Mouse (Mus musculus): ENCODE data around the gene Bri3bp. TPM values are rescaled to one million over a fixed set of nuclear protein-coding genes. Genes with fewer than 3 reads are reported as not detected.

Gene Bri3bp
- polyA plus RNA-seq, 1 experiment from 2014 or later = 35.7 TPM

GRCm38 (mm10) chr5:125457538-125457937, 16.2 kb downstream of the Bri3bp start:
- H3K4me2 ChIP-seq (replicated peaks; ENCODE audit: low read depth) = no peak overlapping the region
- peaks cover 23% of the 10 kb centered on the region for H3K36me3 ChIP-seq (ENCODE audit: control insufficient read depth, insufficient read depth)
- H3K4me3 ChIP-seq (ENCODE audit: low read depth, low read length) = no peak overlapping the region
- H3K9me3 ChIP-seq (ENCODE audit: control insufficient read depth) = no peaks in the 10 kb centered on the region
- H3K4me1 ChIP-seq (replicated peaks; ENCODE audit: control insufficient read depth, insufficient read depth, low read length) = no peaks in the 10 kb centered on the region
- no peak for TF ChIP-seq CTCF (IDR thresholded peaks at IDR 0.05; ENCODE audit: low read depth)
- no peak overlapping the region for H3K9ac ChIP-seq (ENCODE audit: low read depth, low read length)
- H3K27me3 ChIP-seq (replicated peaks; ENCODE audit: control insufficient read depth, insufficient read depth, low read length) = no peaks in the 10 kb centered on the region
- ATAC-seq = no peak
- 80% methylated on average over 6 of the region's 6 CpGs for WGBS
- no peak overlapping the region for H3K27ac ChIP-seq (ENCODE audit: low read depth, low read length)

- ATAC-seq = no peak
- H3K4me3 ChIP-seq (ENCODE audit: low read depth, low read length) = no peak overlapping the region
- peaks cover 7% of the 10 kb centered on the region; the same call in 1 of the 2 replicates for H3K36me3 ChIP-seq (ENCODE audit: control insufficient read depth, insufficient read depth)
- H3K27ac ChIP-seq (ENCODE audit: low read depth, low read length) = no peak overlapping the region
- no peaks in the 10 kb centered on the region for H3K9me3 ChIP-seq (ENCODE audit: control insufficient read depth)
- no peaks in the 10 kb centered on the region for H3K27me3 ChIP-seq (replicated peaks; ENCODE audit: control insufficient read depth, insufficient read depth, low read length)
- H3K4me1 ChIP-seq (replicated peaks; ENCODE audit: control insufficient read depth, insufficient read depth, low read length) = no peaks in the 10 kb centered on the region
- no peak overlapping the region for H3K4me2 ChIP-seq (replicated peaks; ENCODE audit: low read depth)
- no peak overlapping the region for H3K9ac ChIP-seq (ENCODE audit: low read depth, low read length)
- peak; percentile 47 for TF ChIP-seq CTCF (IDR thresholded peaks at IDR 0.05; ENCODE audit: low read depth)
- WGBS = 73% methylated on average over 3 of the region's 3 CpGs
These were observed 19.2 kb downstream of the Bri3bp start for GRCm38 (mm10) chr5:125460574-125460973.

- Histone ChIP-seq H3K9me3 (ENCODE audit: control insufficient read depth) (no peaks in the 10 kb centered on the region), H3K27ac (ENCODE audit: low read depth, low read length) (no peak overlapping the region), H3K36me3 (ENCODE audit: control insufficient read depth, insufficient read depth) (no peaks in the 10 kb centered on the region), H3K4me2 (replicated peaks; ENCODE audit: low read depth) (no peak overlapping the region), H3K4me1 (replicated peaks; ENCODE audit: control insufficient read depth, insufficient read depth, low read length) (no peaks in the 10 kb centered on the region), H3K4me3 (ENCODE audit: low read depth, low read length) (no peak overlapping the region), H3K9ac (ENCODE audit: low read depth, low read length) (no peak overlapping the region), H3K27me3 (replicated peaks; ENCODE audit: control insufficient read depth, insufficient read depth, low read length) (no peaks in the 10 kb centered on the region)
- peak; percentile 76 for TF ChIP-seq CTCF (IDR thresholded peaks at IDR 0.05; ENCODE audit: low read depth)
- WGBS = 48% methylated on average over 10 of the region's 10 CpGs
- no peak for ATAC-seq
These were observed 20.6 kb downstream of the Bri3bp start for GRCm38 (mm10) chr5:125461868-125462445.

GRCm38 (mm10) chr5:125465192-125465591, 23.8 kb downstream of the Bri3bp start:
- no peak for ATAC-seq
- WGBS = 37% methylated on average over 7 of the region's 7 CpGs
- H3K4me3 ChIP-seq (ENCODE audit: low read depth, low read length) = no peak overlapping the region

GRCm38 (mm10) chr5:125465701-125466106, 24.3 kb downstream of the Bri3bp start:
- H3K27ac ChIP-seq (ENCODE audit: low read depth, low read length) = no peak overlapping the region
- H3K4me1 ChIP-seq (replicated peaks; ENCODE audit: control insufficient read depth, insufficient read depth, low read length) = no peaks in the 10 kb centered on the region
- no peak overlapping the region for H3K9ac ChIP-seq (ENCODE audit: low read depth, low read length)
- WGBS = under 1% methylated on average over 25 of the region's 25 CpGs
- no peaks in the 10 kb centered on the region for H3K9me3 ChIP-seq (ENCODE audit: control insufficient read depth)
- H3K27me3 ChIP-seq (replicated peaks; ENCODE audit: control insufficient read depth, insufficient read depth, low read length) = no peaks in the 10 kb centered on the region
- H3K4me2 ChIP-seq (replicated peaks; ENCODE audit: low read depth) = peak overlapping the region; percentile 64
- H3K36me3 ChIP-seq (ENCODE audit: control insufficient read depth, insufficient read depth) = no peaks in the 10 kb centered on the region
- peak overlapping the region; percentile 16; the same call in 1 of the 2 replicates for H3K4me3 ChIP-seq (ENCODE audit: low read depth, low read length)
- ATAC-seq = peak; percentile 99
- no peak for TF ChIP-seq CTCF (IDR thresholded peaks at IDR 0.05; ENCODE audit: low read depth)

More at GRCm38 (mm10) chr5:125465192-125465591, 23.8 kb downstream of the Bri3bp start:
- Histone ChIP-seq H3K27me3 (replicated peaks; ENCODE audit: control insufficient read depth, insufficient read depth, low read length) (no peaks in the 10 kb centered on the region), H3K9me3 (ENCODE audit: control insufficient read depth) (no peaks in the 10 kb centered on the region), H3K36me3 (ENCODE audit: control insufficient read depth, insufficient read depth) (no peaks in the 10 kb centered on the region), H3K4me2 (replicated peaks; ENCODE audit: low read depth) (peak overlapping the region; percentile 64), H3K27ac (ENCODE audit: low read depth, low read length) (no peak overlapping the region), H3K9ac (ENCODE audit: low read depth, low read length) (no peak overlapping the region), H3K4me1 (replicated peaks; ENCODE audit: control insufficient read depth, insufficient read depth, low read length) (no peaks in the 10 kb centered on the region)
- no peak for TF ChIP-seq CTCF (IDR thresholded peaks at IDR 0.05; ENCODE audit: low read depth)

- no peak for ATAC-seq
- 74% methylated on average over 5 of the region's 5 CpGs for WGBS
- H3K4me3 ChIP-seq (ENCODE audit: low read depth, low read length) = no peak overlapping the region
- H3K4me2 ChIP-seq (replicated peaks; ENCODE audit: low read depth) = no peak overlapping the region
- TF ChIP-seq CTCF (IDR thresholded peaks at IDR 0.05; ENCODE audit: low read depth) = no peak
- no peaks in the 10 kb centered on the region for H3K27me3 ChIP-seq (replicated peaks; ENCODE audit: control insufficient read depth, insufficient read depth, low read length)
- H3K4me1 ChIP-seq (replicated peaks; ENCODE audit: control insufficient read depth, insufficient read depth, low read length) = no peaks in the 10 kb centered on the region
- no peaks in the 10 kb centered on the region for H3K36me3 ChIP-seq (ENCODE audit: control insufficient read depth, insufficient read depth)
- H3K9ac ChIP-seq (ENCODE audit: low read depth, low read length) = no peak overlapping the region
- H3K9me3 ChIP-seq (ENCODE audit: control insufficient read depth) = no peaks in the 10 kb centered on the region
- no peak overlapping the region for H3K27ac ChIP-seq (ENCODE audit: low read depth, low read length)
These were observed 25.1 kb downstream of the Bri3bp start for GRCm38 (mm10) chr5:125466483-125466882.
